Mouse (Mus musculus) intestine, embryonic 14.5 days (tissue): ENCODE results near the gene Jdp2. TPM values are rescaled to one million over a fixed set of nuclear protein-coding genes. Genes with fewer than 3 reads are reported as not detected.

Experiments used
- ATAC-seq: fragments of 200-750 bp; cut with Nextera tagmentation; replicated peaks from 2 replicates; pipeline ENCODE4 v1.8.0; 2017; ENCODE audit warnings: low read depth, moderate number of reproducible peaks, moderate TSS enrichment, moderate library complexity; ENCODE audit not compliant: low FRiP score, low TSS enrichment
- DNase-seq: peaks from one replicate; pipeline ENCODE4 v3.0.0-alpha.2; 2018; ENCODE audit warnings: low spot score
- H3K27ac ChIP-seq: fragments of 300-500 bp; sonication (generic); 2 replicates; pipeline ENCODE4 v1.5.1; 2014; ENCODE audit warnings: low read depth, mild to moderate bottlenecking, control low read depth
- H3K27me3 ChIP-seq: fragments of 300-500 bp; sonication (generic); replicated peaks from 2 replicates; pipeline ENCODE4 v1.6.1; 2014; ENCODE audit warnings: low read length, control low read depth; ENCODE audit not compliant: control insufficient read depth, insufficient read depth
- H3K36me3 ChIP-seq: fragments of 300-500 bp; sonication (generic); 2 replicates; pipeline ENCODE4 v1.6.1; 2014; ENCODE audit warnings: low read length, control low read depth; ENCODE audit not compliant: control insufficient read depth, insufficient read depth
- H3K4me1 ChIP-seq: fragments of 300-500 bp; sonication (generic); replicated peaks from 2 replicates; pipeline ENCODE4 v1.6.1; 2014; ENCODE audit warnings: low read length, control low read depth, mixed read lengths; ENCODE audit not compliant: control insufficient read depth, insufficient read depth
- H3K4me2 ChIP-seq: fragments of 300-500 bp; sonication (generic); 2 replicates; pipeline ENCODE4 v1.6.1; 2014; ENCODE audit warnings: low read length
- H3K4me3 ChIP-seq: fragments of 300-500 bp; sonication (generic); 2 replicates; pipeline ENCODE4 v1.5.1; 2014; ENCODE audit warnings: low read depth, low read length, control low read depth, mixed read lengths
- H3K9ac ChIP-seq: fragments of 300-500 bp; sonication (generic); 2 replicates; pipeline ENCODE4 v1.6.1; 2014; ENCODE audit warnings: mild to moderate bottlenecking, low read length
- H3K9me3 ChIP-seq: fragments of 300-500 bp; sonication (generic); 2 replicates; pipeline ENCODE4 v1.6.1; 2016; ENCODE audit warnings: low read length, control low read depth; ENCODE audit not compliant: control insufficient read depth
- WGBS: fragments of 180-500 bp; shearing (Covaris S2); extraction: QIAGEN DNeasy Blood & Tissue Kit; methylation state at CpG from one replicate; pipeline ENCODE4 v1.1.7; 2014; 5-methylcytosine and 5-hydroxymethylcytosine counted together
- polyA plus RNA-seq: library from polyadenylated mRNA; unstranded; fragments of >200 nt; fragmentation: Nextera tagmentation; extraction: Ambion mirVana; gene quantifications from 2 replicates; pipeline ENCODE4 v1.2.1, GENCODE M21; 2014

The Jdp2 gene
- polyA plus RNA-seq: 1.0 and 1.2 TPM in 2 replicates

GRCm38 (mm10) chr12:85598611-85599477 lies at the start of gene Jdp2:
Jdp2 (plus strand) TSS chr12:85599027.
- Histone ChIP-seq H3K27me3 (no peaks in the 10 kb centered on the region), H3K9me3 (no peaks in the 10 kb centered on the region), H3K27ac (peak within 1 kb of the TSS; percentile 86), H3K4me2 (peak within 1 kb of the TSS; percentile 67), H3K4me3 (peak within 1 kb of the TSS; percentile 75), H3K36me3 (no peaks in the 10 kb centered on the region), H3K9ac (peak within 1 kb of the TSS; percentile 85), H3K4me1 (peaks cover 36% of the 10 kb centered on the region)
- DNase-seq: peak; percentile 92
- peak; percentile 89 for ATAC-seq
- WGBS: under 1% methylated on average over 78 of the region's 90 CpGs

GRCm38 (mm10) chr12:85549661-85550060 lies 49.2 kb upstream of the Jdp2 start:
- no peak overlapping the region for H3K4me2 ChIP-seq
- ATAC-seq (no peak), DNase-seq (no peak)
- no peak overlapping the region for H3K27ac ChIP-seq
- no peaks in the 10 kb centered on the region for H3K36me3 ChIP-seq
- H3K4me3 ChIP-seq: no peak overlapping the region
- H3K9me3 ChIP-seq: no peaks in the 10 kb centered on the region
- no peak overlapping the region for H3K9ac ChIP-seq
- no peaks in the 10 kb centered on the region for H3K27me3 ChIP-seq
- 83% methylated on average over 8 of the region's 8 CpGs for WGBS
- H3K4me1 ChIP-seq: peaks cover 7% of the 10 kb centered on the region; the same call in 1 of the 2 replicates

- no peak overlapping the region for H3K4me3 ChIP-seq
- DNase-seq (no peak), ATAC-seq (no peak)
- WGBS: 87% methylated on average over 4 of the region's 4 CpGs
- H3K27me3 ChIP-seq: no peaks in the 10 kb centered on the region
- H3K4me1 ChIP-seq: peaks cover 7% of the 10 kb centered on the region; the same call in 1 of the 2 replicates
- H3K9ac ChIP-seq: no peak overlapping the region
- no peaks in the 10 kb centered on the region for H3K9me3 ChIP-seq
- no peak overlapping the region for H3K27ac ChIP-seq
- H3K4me2 ChIP-seq: no peak overlapping the region
- no peaks in the 10 kb centered on the region for H3K36me3 ChIP-seq
These were observed 48.4 kb upstream of the Jdp2 start for GRCm38 (mm10) chr12:85550435-85550834.

- no peaks in the 10 kb centered on the region for H3K36me3 ChIP-seq
- no peaks in the 10 kb centered on the region for H3K27me3 ChIP-seq
- no peak overlapping the region for H3K9ac ChIP-seq
- no peak overlapping the region for H3K27ac ChIP-seq
- no peak overlapping the region for H3K4me2 ChIP-seq
- no peak for ATAC-seq
- WGBS: 81% methylated on average over 10 of the region's 10 CpGs
- H3K4me1 ChIP-seq: no peaks in the 10 kb centered on the region
- H3K9me3 ChIP-seq: no peaks in the 10 kb centered on the region
- H3K4me3 ChIP-seq: no peak overlapping the region
- no peak for DNase-seq
These were observed 39.5 kb upstream of the Jdp2 start for GRCm38 (mm10) chr12:85559299-85559698.

GRCm38 (mm10) chr12:85565441-85565840 lies 33.4 kb upstream of the Jdp2 start:
- WGBS: 88% methylated on average over 2 of the region's 2 CpGs

GRCm38 (mm10) chr12:85568298-85568697 lies 30.5 kb upstream of the Jdp2 start:
- Histone ChIP-seq H3K9ac (no peak overlapping the region), H3K9me3 (no peaks in the 10 kb centered on the region), H3K27ac (no peak overlapping the region), H3K36me3 (no peaks in the 10 kb centered on the region), H3K27me3 (no peaks in the 10 kb centered on the region), H3K4me1 (peaks cover 5% of the 10 kb centered on the region; the same call in 1 of the 2 replicates), H3K4me2 (no peak overlapping the region), H3K4me3 (no peak overlapping the region)
- 86% methylated on average over 3 of the region's 3 CpGs for WGBS
- no peak for DNase-seq
- no peak for ATAC-seq

More at GRCm38 (mm10) chr12:85565441-85565840, 33.4 kb upstream of the Jdp2 start:
- no peak overlapping the region for H3K27ac ChIP-seq
- no peaks in the 10 kb centered on the region for H3K9me3 ChIP-seq
- no peaks in the 10 kb centered on the region for H3K36me3 ChIP-seq
- no peaks in the 10 kb centered on the region for H3K27me3 ChIP-seq
- no peak overlapping the region for H3K4me2 ChIP-seq
- H3K4me3 ChIP-seq: no peak overlapping the region
- peaks cover 5% of the 10 kb centered on the region; the same call in 1 of the 2 replicates for H3K4me1 ChIP-seq
- H3K9ac ChIP-seq: no peak overlapping the region
- DNase-seq (no peak), ATAC-seq (no peak)

GRCm38 (mm10) chr12:85569393-85570157 lies 29.3 kb upstream of the Jdp2 start:
- Histone ChIP-seq H3K4me1 (peaks cover 5% of the 10 kb centered on the region; the same call in 1 of the 2 replicates), H3K9me3 (no peaks in the 10 kb centered on the region), H3K27me3 (no peaks in the 10 kb centered on the region), H3K9ac (no peak overlapping the region), H3K27ac (no peak overlapping the region), H3K36me3 (no peaks in the 10 kb centered on the region), H3K4me3 (no peak overlapping the region), H3K4me2 (no peak overlapping the region)
- ATAC-seq (no peak), DNase-seq (no peak)
- WGBS: 59% methylated on average over 12 of the region's 12 CpGs

GRCm38 (mm10) chr12:85570158-85570540 lies 28.7 kb upstream of the Jdp2 start:
- H3K36me3 ChIP-seq: no peaks in the 10 kb centered on the region
- DNase-seq (no peak), ATAC-seq (no peak)
- peaks cover 5% of the 10 kb centered on the region; the same call in 1 of the 2 replicates for H3K4me1 ChIP-seq
- H3K27ac ChIP-seq: no peak overlapping the region
- no peaks in the 10 kb centered on the region for H3K27me3 ChIP-seq
- H3K9ac ChIP-seq: no peak overlapping the region
- H3K4me3 ChIP-seq: no peak overlapping the region
- no peak overlapping the region for H3K4me2 ChIP-seq
- WGBS: 80% methylated on average over 1 of the region's 1 CpGs
- H3K9me3 ChIP-seq: no peaks in the 10 kb centered on the region
